Mouse (Mus musculus): ENCODE data around the gene Kif17.

DNA sequence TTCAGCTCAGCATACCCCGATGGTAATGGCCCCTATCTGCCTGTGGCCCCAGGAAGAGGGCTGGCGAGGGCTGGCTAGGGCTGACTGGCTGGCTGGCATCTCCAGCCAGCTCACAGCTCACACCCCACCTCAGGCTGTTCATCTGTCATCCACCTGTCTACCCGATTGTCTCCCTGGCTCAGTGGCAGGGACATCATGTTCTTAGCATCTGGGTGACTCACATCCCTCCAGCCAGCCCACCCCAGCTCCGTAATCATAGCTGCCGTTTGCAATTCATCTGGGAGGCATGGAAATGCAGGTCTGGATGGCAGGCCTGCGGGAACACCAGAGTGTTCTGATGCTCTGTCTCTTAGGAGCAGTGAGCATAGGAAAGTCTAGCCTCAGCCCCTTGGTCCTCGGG is 28.1 kb downstream of the Kif17 start:
- TF ChIP-seq ZKSCAN1 (IDR thresholded peaks at IDR 0.05; ENCODE audit: low read depth, low read length) (no peak), POLR2A (IDR thresholded peaks at IDR 0.05; ENCODE audit: control insufficient read depth in 1 of 2, insufficient read depth in 1 of 2, low read depth in 1 of 2, low read length in 2 of 2, poor library complexity in 1 of 2) (no peak), EP300 (IDR thresholded peaks at IDR 0.05; ENCODE audit: low read depth in 1 of 2, low read length in 2 of 2) (no peak), MYC (IDR thresholded peaks at IDR 0.05; ENCODE audit: low read depth, low read length) (no peak), CHD2 (IDR thresholded peaks at IDR 0.05; ENCODE audit: low read length) (no peak), CHD1 (IDR thresholded peaks at IDR 0.05; ENCODE audit: low read depth, low read length) (no peak)

All from MEL (cell line).